ENCODE assay signal across 21 mouse cellular contexts in genomic region chr7:6709396-6709795, GRCm38 (mm10). TPM values are rescaled to one million over a fixed set of nuclear protein-coding genes. Genes with fewer than 3 reads are reported as not detected.
"Had no signal": no experiment of that assay in that cellular context is flagged by ENCODE, and none has a peak within 500 bp of the region (broad histone marks: within the 10 kb centered on the region; RNA-seq: fewer than 3 reads in every experiment).

No protein-coding gene starts in this region.

- H3K27me3 ChIP-seq: liver, embryonic 15.5 days; midbrain, embryonic 12.5 days; neural tube, embryonic 13.5 days; neural tube, embryonic 15.5 days had no signal

- H3K4me3 ChIP-seq: liver, embryonic 15.5 days; midbrain, embryonic 10.5 days; midbrain, embryonic 12.5 days; myocyte; neural tube, embryonic 13.5 days; neural tube, embryonic 15.5 days had no signal

- H3K27ac ChIP-seq: liver, embryonic 15.5 days; midbrain, embryonic 10.5 days; midbrain, embryonic 12.5 days; neural tube, embryonic 13.5 days; neural tube, embryonic 15.5 days had no signal

- H3K4me1 ChIP-seq: liver, embryonic 15.5 days; midbrain, embryonic 10.5 days; midbrain, embryonic 12.5 days; neural tube, embryonic 13.5 days; neural tube, embryonic 15.5 days had no signal

- DNase-seq: lung, adult 18-20 months; lung, embryonic 14.5 days; lung, postnatal 10 days; lung, postnatal 4 days; midbrain, embryonic 14.5 days; retina, postnatal 1 day; right cerebral cortex, adult 18-20 months; right cerebral cortex, postnatal 25 days; right cerebral cortex, postnatal 4 days; spleen, adult 18-20 months; thymus, adult 2 months; thymus, postnatal 25 days; thymus, postnatal 4 days had no signal

- H3K9me3 ChIP-seq: neural tube, embryonic 13.5 days; neural tube, embryonic 15.5 days had no signal

RNA-seq across cellular contexts. Expression of gene Zim1, which starts 13.1 kb away (rescaled TPM):
- total RNA-seq: megakaryocyte, adult 5-6 weeks; megakaryocyte-erythroid progenitor cell, adult 5-6 weeks had no signal

RNA-seq across cellular contexts. Expression of gene Peg3, which starts 20.8 kb away (rescaled TPM):
- total RNA-seq: megakaryocyte-erythroid progenitor cell, adult 5-6 weeks had no signal

RNA-seq across cellular contexts. Expression of gene Usp29, which starts 21.0 kb away (rescaled TPM):
- total RNA-seq: megakaryocyte, adult 5-6 weeks; megakaryocyte-erythroid progenitor cell, adult 5-6 weeks had no signal
- polyA plus RNA-seq: thymus, adult 2 months had no signal
